Mouse (Mus musculus) embryonic facial prominence, embryonic 11.5 days (tissue): ENCODE data around the gene Patj. TPM values are rescaled to one million over a fixed set of nuclear protein-coding genes. Genes with fewer than 3 reads are reported as not detected.
"Not testable (repeated sequence)": the region's sequence is repeated elsewhere in the genome, so short reads cannot be mapped to it uniquely, and the experiment has no call there.

Source experiments
- ATAC-seq: fragments of 200-750 bp; cut with Nextera tagmentation; replicated peaks from 2 replicates; pipeline ENCODE4 v1.8.0; 2017; ENCODE audit warnings: low read depth; ENCODE audit not compliant: insufficient number of reproducible peaks, low FRiP score, low TSS enrichment
- DNase-seq: peaks from one replicate; pipeline ENCODE4 v3.0.0-alpha.2; 2015; ENCODE audit warnings: low spot score
- H3K27ac ChIP-seq: fragments of 300-500 bp; sonication (generic); replicated peaks from 2 replicates; pipeline ENCODE4 v1.5.1; 2014; ENCODE audit warnings: mild to moderate bottlenecking, low read depth, low read length, control low read depth
- H3K27me3 ChIP-seq: fragments of 300-500 bp; sonication (generic); 2 replicates; pipeline ENCODE4 v1.6.1; 2014; ENCODE audit warnings: mild to moderate bottlenecking, low read length, moderate library complexity, mixed read lengths; ENCODE audit not compliant: control insufficient read depth, insufficient read depth
- H3K36me3 ChIP-seq: fragments of 300-500 bp; sonication (generic); replicated peaks from 2 replicates; pipeline ENCODE4 v1.6.1; 2014; ENCODE audit warnings: low read depth, mild to moderate bottlenecking, low read length, moderate library complexity, mixed read lengths; ENCODE audit not compliant: control insufficient read depth, insufficient read depth
- H3K4me1 ChIP-seq: fragments of 300-500 bp; sonication (generic); 2 replicates; pipeline ENCODE4 v1.6.1; 2014; ENCODE audit warnings: low read length, mixed read lengths; ENCODE audit not compliant: control insufficient read depth, insufficient read depth
- H3K4me2 ChIP-seq: fragments of 300-500 bp; sonication (generic); 2 replicates; pipeline ENCODE4 v1.6.1; 2014; ENCODE audit warnings: low read depth, mild to moderate bottlenecking, control low read depth, low read length, moderate library complexity
- H3K4me3 ChIP-seq: fragments of 300-500 bp; sonication (generic); 2 replicates; pipeline ENCODE4 v1.5.1; 2014; ENCODE audit warnings: low read depth, low read length, control low read depth
- H3K9ac ChIP-seq: fragments of 300-500 bp; sonication (generic); replicated peaks from 2 replicates; pipeline ENCODE4 v1.6.1; 2014; ENCODE audit warnings: mild to moderate bottlenecking, control low read depth, low read length
- H3K9me3 ChIP-seq: fragments of 300-500 bp; sonication (generic); replicated peaks from 2 replicates; pipeline ENCODE4 v1.6.1; 2016; ENCODE audit warnings: mild to moderate bottlenecking, low read length, inconsistent platforms, mixed read lengths; ENCODE audit not compliant: control insufficient read depth
- WGBS: fragments of 180-500 bp; shearing (Covaris S2); extraction: QIAGEN DNeasy Blood & Tissue Kit; methylation state at CpG from one replicate; pipeline ENCODE4 v1.1.7; 2014; 5-methylcytosine and 5-hydroxymethylcytosine counted together
- polyA plus RNA-seq: library from polyadenylated mRNA; unstranded; fragments of >200 nt; fragmentation: Nextera tagmentation; extraction: Ambion mirVana; gene quantifications from 2 replicates; pipeline ENCODE4 v1.2.1, GENCODE M21; 2014

Gene Patj
- polyA plus RNA-seq, 1 experiment from 2014 or later = 13.2 TPM

GRCm38 (mm10) chr4:98622180-98622579 is 226.6 kb downstream of the Patj start:
- H3K27ac ChIP-seq = no peak overlapping the region

DNA sequence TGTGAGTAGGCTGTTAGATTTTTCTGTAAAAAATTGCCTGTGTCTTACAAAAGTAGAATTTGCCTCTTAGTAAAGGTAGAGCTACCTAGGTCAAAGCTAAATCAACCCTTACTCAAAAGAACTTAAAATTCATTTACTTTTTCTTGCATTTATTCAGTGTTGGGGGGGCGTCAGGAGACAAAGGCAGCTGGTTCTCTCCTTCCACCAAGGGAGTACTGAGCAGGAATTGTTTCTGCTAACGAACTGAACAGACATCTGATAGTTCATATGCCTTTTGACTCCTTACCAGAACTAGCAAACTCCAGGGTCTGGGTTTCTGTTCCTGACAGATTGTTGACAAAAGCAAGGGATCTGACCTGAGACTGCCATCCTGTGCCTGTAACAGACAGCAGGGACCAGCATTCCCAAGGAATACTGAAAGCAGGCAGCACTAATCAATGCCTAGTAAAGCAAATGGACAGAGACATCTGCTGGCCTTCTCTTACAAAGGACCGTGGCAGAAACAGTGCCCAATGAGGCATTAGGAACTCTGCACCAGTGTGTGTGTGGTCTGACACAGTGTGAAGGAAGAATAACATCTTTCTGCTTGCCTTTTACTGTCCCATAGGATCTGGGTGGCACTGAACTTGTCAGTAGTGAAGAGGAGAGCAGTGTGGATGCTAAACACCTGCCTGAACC is 227.6 kb downstream of the Patj start:
- 33% methylated on average over 3 of the region's 3 CpGs for WGBS
- 0 out of 2 replicates have a peak overlapping the region, but pooled peaks have one; percentile 28 for H3K27ac ChIP-seq
- no peak overlapping the region for H3K9ac ChIP-seq
- no peak overlapping the region for H3K4me3 ChIP-seq
- peak; percentile 44 for DNase-seq
- ATAC-seq = peak; percentile 56; the same call in 1 of the 2 replicates
- no peaks in the 10 kb centered on the region for H3K36me3 ChIP-seq
- H3K4me2 ChIP-seq = no peak overlapping the region
- no peaks in the 10 kb centered on the region for H3K9me3 ChIP-seq
- no peaks in the 10 kb centered on the region for H3K4me1 ChIP-seq
- H3K27me3 ChIP-seq = no peaks in the 10 kb centered on the region

More at GRCm38 (mm10) chr4:98622180-98622579, 226.6 kb downstream of the Patj start:
- H3K36me3 ChIP-seq = no peaks in the 10 kb centered on the region
- H3K4me2 ChIP-seq = no peak overlapping the region
- no peaks in the 10 kb centered on the region for H3K4me1 ChIP-seq
- no peak overlapping the region for H3K9ac ChIP-seq
- H3K27me3 ChIP-seq = no peaks in the 10 kb centered on the region
- ATAC-seq (no peak), DNase-seq (no peak)
- no peak overlapping the region for H3K4me3 ChIP-seq
- no peaks in the 10 kb centered on the region for H3K9me3 ChIP-seq
- 50% methylated on average over 1 of the region's 1 CpGs for WGBS

GRCm38 (mm10) chr4:98628286-98628685 is 232.7 kb downstream of the Patj start:
- no peak overlapping the region for H3K4me3 ChIP-seq
- H3K4me2 ChIP-seq = no peak overlapping the region
- H3K36me3 ChIP-seq = no peaks in the 10 kb centered on the region
- whole genome bisulfite sequencing = 87% methylated on average over 6 of the region's 6 CpGs
- no peaks in the 10 kb centered on the region for H3K27me3 ChIP-seq
- H3K9ac ChIP-seq = no peak overlapping the region
- DNase-seq (no peak), ATAC-seq (no peak)
- H3K27ac ChIP-seq = no peak overlapping the region
- no peaks in the 10 kb centered on the region for H3K9me3 ChIP-seq
- no peaks in the 10 kb centered on the region for H3K4me1 ChIP-seq

DNA sequence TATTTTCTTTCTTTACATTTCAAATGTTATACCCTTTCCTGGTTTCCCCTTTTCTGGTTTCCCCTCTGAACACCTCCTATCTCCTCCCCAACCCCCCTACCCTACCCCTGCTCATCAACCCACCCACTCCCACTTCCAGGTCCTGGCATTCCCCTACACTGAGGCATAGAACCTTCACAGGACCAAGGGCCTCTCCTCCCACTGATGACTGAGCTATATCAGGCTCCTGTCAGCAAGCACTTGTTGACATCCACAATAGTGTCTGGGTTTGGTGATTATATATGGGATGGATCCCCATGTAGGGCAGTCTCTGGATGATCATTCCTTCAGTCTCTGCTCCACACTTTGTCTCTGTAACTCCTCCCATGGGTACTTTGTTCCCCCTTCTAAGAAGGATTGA is 233.6 kb downstream of the Patj start:
- not testable (repeated sequence) for H3K4me3 ChIP-seq, H3K9ac ChIP-seq, H3K4me1 ChIP-seq, H3K27me3 ChIP-seq, H3K36me3 ChIP-seq, H3K9me3 ChIP-seq, DNase-seq, ATAC-seq, H3K4me2 ChIP-seq, H3K27ac ChIP-seq

GRCm38 (mm10) chr4:98635140-98635837 is 239.7 kb downstream of the Patj start:
- Histone ChIP-seq H3K9ac (no peak overlapping the region), H3K36me3 (no peaks in the 10 kb centered on the region), H3K4me1 (no peaks in the 10 kb centered on the region), H3K27me3 (no peaks in the 10 kb centered on the region), H3K9me3 (no peaks in the 10 kb centered on the region), H3K4me2 (no peak overlapping the region), H3K4me3 (no peak overlapping the region), H3K27ac (no peak overlapping the region)
- 80% methylated on average over 18 of the region's 18 CpGs for WGBS
- ATAC-seq (no peak), DNase-seq (no peak)

- no peak for DNase-seq
- 91% methylated on average over 8 of the region's 8 CpGs for WGBS
Observed at GRCm38 (mm10) chr4:98638731-98639130, 243.1 kb downstream of the Patj start.

GRCm38 (mm10) chr4:98653650-98654049 is 258.1 kb downstream of the Patj start:
- no peaks in the 10 kb centered on the region for H3K27me3 ChIP-seq
- no peak overlapping the region for H3K9ac ChIP-seq
- no peak overlapping the region for H3K4me2 ChIP-seq
- H3K36me3 ChIP-seq = no peaks in the 10 kb centered on the region
- H3K4me1 ChIP-seq = no peaks in the 10 kb centered on the region
- no peak overlapping the region for H3K27ac ChIP-seq
- 61% methylated on average over 7 of the region's 7 CpGs for WGBS
- ATAC-seq (no peak), DNase-seq (no peak)
- no peaks in the 10 kb centered on the region for H3K9me3 ChIP-seq
- H3K4me3 ChIP-seq = no peak overlapping the region

More at GRCm38 (mm10) chr4:98638731-98639130, 243.1 kb downstream of the Patj start:
- H3K4me2 ChIP-seq = no peak overlapping the region
- H3K36me3 ChIP-seq = no peaks in the 10 kb centered on the region
- no peak overlapping the region for H3K4me3 ChIP-seq
- H3K4me1 ChIP-seq = no peaks in the 10 kb centered on the region
- no peak for ATAC-seq
- no peak overlapping the region for H3K9ac ChIP-seq
- no peaks in the 10 kb centered on the region for H3K27me3 ChIP-seq
- H3K9me3 ChIP-seq = no peaks in the 10 kb centered on the region
- no peak overlapping the region for H3K27ac ChIP-seq

- Histone ChIP-seq H3K27ac (no peak overlapping the region), H3K27me3 (no peaks in the 10 kb centered on the region), H3K4me3 (no peak overlapping the region), H3K36me3 (no peaks in the 10 kb centered on the region), H3K4me2 (no peak overlapping the region), H3K9me3 (no peaks in the 10 kb centered on the region), H3K4me1 (no peaks in the 10 kb centered on the region), H3K9ac (no peak overlapping the region)
- DNase-seq (no peak), ATAC-seq (no peak)
- 57% methylated on average over 2 of the region's 2 CpGs for WGBS
Observed at GRCm38 (mm10) chr4:98654419-98654821, 258.8 kb downstream of the Patj start.
